Mouse (Mus musculus): Measurements from ENCODE around the gene Gm1604a.
"Not testable (repeated sequence)": the region's sequence is repeated elsewhere in the genome, so short reads cannot be mapped to it uniquely, and the experiment has no call there.

DNA sequence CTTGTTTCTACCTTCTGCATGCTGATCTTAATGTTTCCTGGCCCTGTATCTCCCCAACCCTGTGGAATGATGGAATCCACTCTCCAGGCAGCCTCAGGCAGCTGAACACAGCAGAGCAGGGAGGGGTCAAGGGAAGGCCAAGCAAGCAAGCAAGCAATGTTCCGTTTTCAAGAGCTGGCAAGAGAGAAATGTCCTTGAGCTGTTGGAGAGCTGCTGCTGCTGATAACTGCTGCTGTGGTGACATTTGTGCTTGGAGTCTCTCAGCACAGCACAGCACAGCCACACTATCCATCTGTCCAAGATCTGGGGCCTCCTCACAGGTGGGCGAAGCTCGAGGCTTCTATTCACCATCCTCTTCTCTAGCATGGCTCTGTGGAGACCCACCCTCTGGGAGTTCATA lies 22.0 kb upstream of the Gm1604a start:
- TF ChIP-seq CTCF (IDR thresholded peaks at IDR 0.05); POLR2A (IDR thresholded peaks at IDR 0.05; ENCODE audit: insufficient read depth, low read depth, low read length); EP300 (IDR thresholded peaks at IDR 0.05; ENCODE audit: insufficient read depth, low read depth, low read length): not testable (repeated sequence)

Data from heart, adult 2 months (tissue).